Mouse (Mus musculus) embryo, embryonic 10.5 days (tissue): ENCODE data around the gene Csnk1e.

Experiments used
- DNase-seq: peaks from one replicate; pipeline ENCODE4 v3.0.0-alpha.2; 2015; ENCODE audit warnings: low spot score

The Csnk1e gene

GRCm38 (mm10) chr15:79422715-79423243 lies 32.6 kb downstream of the Csnk1e start:
- DNase-seq, result no peak

- no peak for DNase-seq
Observed at GRCm38 (mm10) chr15:79418677-79419076, 36.7 kb downstream of the Csnk1e start.

GRCm38 (mm10) chr15:79418265-79418664 lies 37.1 kb downstream of the Csnk1e start:
- no peak for DNase-seq

- no peak for DNase-seq
Observed at GRCm38 (mm10) chr15:79417379-79417778, 38.0 kb downstream of the Csnk1e start.

- DNase-seq, result no peak
Observed at GRCm38 (mm10) chr15:79416460-79417085, 38.8 kb downstream of the Csnk1e start.

- no peak for DNase-seq
Observed at GRCm38 (mm10) chr15:79414513-79414912, 40.9 kb downstream of the Csnk1e start.

DNA sequence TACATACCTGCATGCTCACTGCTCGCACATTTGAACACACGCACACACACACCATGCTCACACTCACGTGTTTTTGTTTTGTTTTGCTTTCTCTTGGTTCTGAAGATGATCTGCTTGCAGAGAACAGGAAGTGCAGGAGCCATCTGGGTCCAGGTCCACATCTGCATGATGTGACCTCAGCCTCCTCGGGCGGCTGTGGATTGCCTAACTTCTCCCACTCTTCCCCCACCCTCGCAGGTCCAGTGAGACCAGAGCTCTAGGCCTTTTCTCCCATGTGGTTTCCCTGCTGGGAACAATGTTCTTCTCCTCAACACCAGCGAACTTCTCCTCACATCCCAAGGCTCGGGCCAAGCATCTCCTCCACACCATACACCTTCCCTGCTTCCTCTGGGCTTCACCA lies 41.6 kb downstream of the Csnk1e start:
- no peak for DNase-seq

DNA sequence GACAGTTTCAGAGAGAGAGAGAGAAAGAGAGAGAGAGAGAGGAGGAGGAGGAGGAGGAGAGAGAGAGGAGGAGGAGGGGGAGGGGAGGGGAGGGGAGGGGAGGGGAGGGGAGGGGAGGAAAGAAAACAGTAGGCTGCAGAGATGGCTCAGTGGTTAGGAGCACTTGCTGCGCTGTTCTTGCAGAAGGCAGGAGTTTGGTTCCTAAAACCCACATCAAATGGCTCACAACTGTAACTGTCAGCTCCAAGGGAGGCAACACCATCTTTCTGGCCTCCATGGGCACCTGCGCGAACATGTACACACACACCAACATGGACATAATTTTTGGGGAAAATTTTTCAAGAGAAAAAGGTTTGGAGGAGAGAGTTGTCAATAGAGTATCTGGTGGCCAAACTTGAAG lies 42.2 kb downstream of the Csnk1e start:
- DNase-seq, result no peak

DNA sequence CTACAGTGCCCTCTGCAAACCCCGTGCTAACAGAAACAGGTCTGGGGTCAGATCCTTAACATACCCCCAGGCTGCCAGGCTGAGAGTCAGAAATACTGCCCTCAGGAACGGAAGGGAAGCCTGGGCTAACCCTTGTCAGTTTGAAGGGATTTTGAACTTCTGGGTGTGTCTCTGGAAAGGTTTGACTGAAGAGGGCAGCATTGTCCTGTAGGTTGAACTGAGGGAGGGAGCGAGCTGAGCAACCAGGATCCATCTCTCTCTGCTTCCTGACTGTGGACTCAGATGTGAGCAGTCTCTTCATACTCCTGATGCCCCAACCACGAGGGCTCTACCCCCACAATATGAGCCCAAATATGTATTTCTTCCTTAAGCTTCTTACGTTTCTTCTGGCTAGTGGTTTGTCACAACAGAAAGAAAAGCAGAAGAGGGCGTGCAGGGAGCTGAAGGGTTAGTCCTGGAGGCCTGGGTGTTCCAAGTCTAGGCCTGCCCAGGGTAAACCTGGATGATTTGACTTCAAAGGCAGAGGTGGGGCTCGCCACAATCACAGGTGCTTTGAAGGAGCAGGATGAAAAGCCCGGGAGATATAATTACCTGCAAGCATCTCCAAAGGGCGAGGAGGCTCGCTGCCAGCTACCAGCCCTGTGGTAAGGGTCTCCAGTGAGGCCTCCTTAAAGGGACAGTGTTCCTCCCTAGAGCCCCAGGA lies 43.9 kb downstream of the Csnk1e start:
- DNase-seq, result peak; percentile 21

- no peak for DNase-seq
Observed at GRCm38 (mm10) chr15:79409077-79409573, 46.2 kb downstream of the Csnk1e start.

- no peak for DNase-seq
Observed at GRCm38 (mm10) chr15:79406564-79406963, 48.8 kb downstream of the Csnk1e start.

DNA sequence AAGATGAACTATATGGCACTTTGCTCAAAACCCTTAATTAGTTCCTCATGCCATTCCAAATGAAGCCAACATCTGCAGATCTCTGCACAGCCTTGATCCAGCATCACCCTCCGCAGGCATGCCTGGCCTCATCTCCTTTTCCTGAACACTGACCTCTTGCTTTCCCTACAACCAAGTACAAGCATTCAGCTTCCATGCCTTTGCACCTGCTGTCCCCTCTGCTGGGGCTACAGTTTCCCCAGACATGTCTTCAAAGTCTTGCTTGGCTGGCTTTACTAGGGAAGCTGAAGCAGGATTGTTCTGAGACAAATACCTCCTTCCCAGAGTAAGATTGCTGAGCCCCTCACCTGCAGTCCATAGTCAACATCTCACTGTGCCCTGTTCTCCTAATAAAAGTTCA lies 51.1 kb downstream of the Csnk1e start:
- DNase-seq, result no peak

DNA sequence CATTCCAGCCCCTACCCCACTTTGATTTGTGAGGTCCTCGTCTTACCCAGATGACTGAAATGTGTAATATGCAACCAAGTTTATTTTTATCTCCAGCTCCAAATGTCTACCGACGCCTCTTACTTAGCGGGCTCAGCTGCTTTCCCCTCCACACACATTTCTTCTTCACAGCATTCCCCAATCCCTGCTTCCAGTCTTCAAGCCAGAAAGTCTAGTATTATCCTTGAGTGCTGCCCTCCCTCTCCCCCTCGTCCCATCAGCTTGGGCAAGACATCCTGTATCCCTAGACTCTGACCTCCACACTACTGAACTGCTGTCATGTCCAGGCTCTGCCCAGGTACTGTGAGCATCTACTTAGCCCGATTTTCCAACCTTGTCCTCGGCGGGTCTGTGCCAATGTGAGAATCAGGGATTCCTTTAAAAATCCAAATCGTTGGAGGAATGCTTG lies 51.6 kb downstream of the Csnk1e start:
- DNase-seq, result no peak

DNA sequence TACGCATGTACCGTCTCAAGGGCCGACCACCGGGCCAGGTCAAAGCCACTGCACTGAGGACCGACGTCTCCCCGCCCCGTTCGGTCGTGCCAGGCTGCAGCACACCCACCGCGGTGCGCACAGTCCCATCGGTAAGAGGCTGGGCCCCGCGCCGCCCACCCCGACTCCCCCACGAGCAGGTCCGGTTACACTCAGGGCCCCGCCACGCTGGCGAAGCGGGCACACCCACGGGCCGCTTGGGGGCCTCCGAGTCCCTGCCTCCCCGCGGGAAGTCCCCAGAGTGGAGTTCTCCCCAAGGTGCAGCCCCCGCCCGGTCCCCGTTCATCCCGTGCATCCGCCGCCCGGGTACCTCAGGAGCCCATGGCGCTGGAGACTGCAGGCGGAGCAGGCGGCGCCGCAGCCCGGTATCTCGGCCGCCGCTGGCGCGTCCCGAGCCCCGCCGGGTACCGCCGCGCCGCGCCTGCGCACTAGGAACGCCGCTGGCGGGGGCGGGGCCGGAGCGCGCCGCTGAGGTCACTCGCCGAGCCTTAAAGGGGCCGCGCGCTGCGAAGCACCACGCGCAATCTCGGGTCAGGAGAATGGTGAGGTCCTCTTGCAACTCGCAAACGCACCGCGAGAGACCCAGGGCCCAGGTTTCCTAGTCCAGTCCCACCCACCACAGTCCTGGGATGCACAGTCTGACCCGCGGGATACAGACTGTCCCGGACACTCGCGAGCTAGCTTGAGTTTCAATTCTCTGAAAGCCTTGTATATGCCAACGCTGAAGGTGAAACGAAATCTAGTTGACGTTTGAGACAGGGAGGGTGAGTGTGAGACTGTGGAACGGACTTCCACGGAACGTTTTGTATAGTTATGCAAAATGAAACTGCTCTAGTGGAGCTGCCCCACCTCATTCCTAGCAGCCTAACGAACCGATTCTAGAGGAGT lies 52.3 kb downstream of the Csnk1e start, which contains the start of gene Tmem184b:
Gene Tmem184b (minus strand): TSS at position 734 of the 927 bp plus-strand sequence.
- DNase-seq, result peak; percentile 92

DNA sequence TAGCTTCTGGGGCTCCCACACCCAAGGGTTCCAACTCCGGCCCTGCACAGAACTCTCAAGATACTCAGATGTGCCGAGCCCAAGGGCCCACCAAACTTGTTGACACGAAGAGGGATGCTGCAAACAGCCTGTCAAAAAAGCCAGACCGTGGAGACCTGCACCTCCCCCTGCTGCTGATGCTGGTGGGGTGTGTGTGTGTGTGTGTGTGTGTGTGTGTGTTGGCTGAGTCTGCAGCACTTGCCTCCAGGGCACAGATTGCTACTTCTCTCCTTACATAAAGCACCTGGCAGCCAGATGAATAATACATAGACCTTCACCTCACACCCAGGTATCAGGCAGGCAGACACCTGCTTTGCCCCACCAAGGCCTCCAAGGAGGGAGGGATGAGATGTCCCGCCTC lies 53.2 kb downstream of the Csnk1e start:
- DNase-seq, result peak; percentile 21

- no peak for DNase-seq
Observed at GRCm38 (mm10) chr15:79400975-79401365, 54.4 kb downstream of the Csnk1e start.

GRCm38 (mm10) chr15:79400134-79400974 lies 55.0 kb downstream of the Csnk1e start:
- peak; percentile 31 for DNase-seq

DNA sequence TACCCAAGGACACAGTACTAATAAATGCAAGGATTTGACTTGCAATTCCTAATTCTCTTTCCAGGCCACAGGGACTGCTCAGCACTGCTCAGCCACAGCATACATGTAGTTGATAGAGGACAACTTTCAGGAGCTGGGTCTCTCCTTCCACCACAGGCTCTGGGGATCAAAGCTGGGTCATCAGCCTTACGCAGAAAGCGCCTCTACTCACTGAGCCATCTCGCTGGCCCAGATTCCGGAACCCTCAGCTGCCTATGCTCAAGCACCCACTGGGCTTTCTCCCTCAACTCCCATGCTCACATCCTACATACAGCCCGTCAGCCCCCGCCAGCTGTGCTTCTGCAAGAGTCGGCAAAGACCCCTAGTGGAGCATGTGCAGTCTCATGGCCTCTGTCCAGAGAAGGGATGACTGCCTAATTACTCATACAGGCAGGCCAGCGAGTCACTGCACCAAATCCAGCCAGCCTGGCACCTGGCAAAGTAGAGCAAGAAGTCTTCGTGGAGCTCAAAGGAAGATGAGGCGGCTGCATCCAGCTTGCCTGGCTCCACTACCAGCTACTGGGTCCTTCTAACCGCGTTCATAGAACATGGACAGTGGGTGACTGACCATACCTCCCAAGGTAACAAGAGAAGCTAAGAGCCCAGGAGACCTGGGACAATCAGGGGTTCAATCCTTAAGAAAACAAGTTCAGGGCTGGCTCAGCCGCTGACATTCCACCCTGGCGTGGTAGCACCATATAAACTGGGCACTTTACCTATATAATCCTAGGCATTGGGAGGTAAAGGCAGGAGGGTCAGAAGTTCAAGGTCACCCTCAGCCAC lies 55.9 kb downstream of the Csnk1e start:
- DNase-seq, result no peak

DNA sequence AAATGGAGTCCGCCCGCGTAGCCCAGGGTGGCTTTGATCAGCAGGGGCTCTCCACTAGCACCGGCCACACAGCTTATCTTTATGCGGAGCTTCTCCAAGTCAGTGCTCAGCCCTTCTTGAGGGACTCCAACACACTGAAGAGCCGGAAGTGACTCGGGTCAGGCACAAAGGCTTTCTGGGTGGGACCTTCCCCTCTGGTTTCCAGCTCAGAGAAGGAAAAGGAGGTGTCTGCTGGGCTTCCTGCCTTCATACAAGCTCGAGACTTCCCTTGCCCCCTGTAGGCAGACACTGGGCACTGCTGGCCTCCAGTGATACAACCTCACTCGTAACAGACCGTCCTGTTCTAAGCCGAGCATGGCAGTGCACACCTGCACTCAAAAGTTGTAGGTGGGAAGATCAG lies 58.6 kb downstream of the Csnk1e start:
- peak; percentile 38 for DNase-seq

- no peak for DNase-seq
Observed at GRCm38 (mm10) chr15:79395281-79395680, 60.1 kb downstream of the Csnk1e start.
